9 mouse cellular contexts compared by ENCODE assay signal in the genomic region with DNA sequence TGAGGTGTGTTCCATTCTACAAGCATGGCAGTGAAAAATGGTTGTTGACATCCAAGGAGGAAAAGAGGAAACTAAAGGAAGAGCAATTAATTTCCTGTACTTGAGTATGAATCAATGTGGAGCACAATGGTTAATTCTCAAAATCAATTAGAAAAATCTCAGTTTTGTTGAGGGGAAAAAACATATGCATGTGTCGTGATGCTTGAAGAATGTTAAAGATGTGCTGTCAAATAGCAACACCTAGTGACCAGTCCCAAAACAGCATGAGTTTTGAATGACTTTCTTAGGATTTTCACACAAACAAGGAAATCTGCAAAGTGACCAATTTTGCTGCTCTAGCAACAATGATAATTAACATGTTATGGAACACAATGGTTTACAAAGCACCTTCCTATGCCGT. TPM values are rescaled to one million over a fixed set of nuclear protein-coding genes. Genes with fewer than 3 reads are reported as not detected.
A peak's percentile ranks its signal among the peaks of the same experiment; 100 is the strongest.
DNase-seq lines count a peak whose midpoint lies in the region; ATAC-seq and TF ChIP-seq lines count a peak whose summit lies in the region.
"Had no signal": no experiment of that assay in that cellular context is flagged by ENCODE, and none has a peak within 500 bp of the region (broad histone marks: within the 10 kb centered on the region; RNA-seq: fewer than 3 reads in every experiment).

No protein-coding gene starts in this region.

- peak; percentile 7 to 20 for DNase-seq in kidney, adult 8-10 months
- no peak for DNase-seq in kidney, adult 18-20 months
- peak; percentile 37 for DNase-seq in A20 (ENCODE audit: low read depth, low spot score)
- peak; percentile 58 for DNase-seq in fibroblast of lung, adult 2 months (ENCODE audit: low read depth)
- no peak for DNase-seq in stomach, postnatal 0 days (ENCODE audit: low spot score)
- no peak for DNase-seq in urinary bladder, adult 18-20 months (ENCODE audit: low spot score in 2 of 2)

- H3K4me2 ChIP-seq in stomach, postnatal 0 days (replicated peaks; ENCODE audit: low read depth) = no peak overlapping the region
- H3K4me2 ChIP-seq: embryonic facial prominence, embryonic 15.5 days; limb, embryonic 12.5 days had no signal

- no peaks in the 10 kb centered on the region for H3K27me3 ChIP-seq in stomach, postnatal 0 days (ENCODE audit: control insufficient read depth, insufficient read depth, low read length)
- H3K27me3 ChIP-seq: embryonic facial prominence, embryonic 15.5 days; limb, embryonic 12.5 days had no signal

- no peaks in the 10 kb centered on the region for H3K36me3 ChIP-seq in stomach, postnatal 0 days (ENCODE audit: control insufficient read depth, insufficient read depth, low read length)
- H3K36me3 ChIP-seq: embryonic facial prominence, embryonic 15.5 days; limb, embryonic 12.5 days had no signal

- no peak overlapping the region for H3K9ac ChIP-seq in stomach, postnatal 0 days (ENCODE audit: low read length)
- H3K9ac ChIP-seq: embryonic facial prominence, embryonic 15.5 days; limb, embryonic 12.5 days had no signal

- no peaks in the 10 kb centered on the region for H3K9me3 ChIP-seq in stomach, postnatal 0 days (ENCODE audit: control insufficient read depth, low read length)
- H3K9me3 ChIP-seq: embryonic facial prominence, embryonic 15.5 days; limb, embryonic 12.5 days had no signal

- WGBS in stomach, postnatal 0 days = 19% methylated on average over 2 of the region's 2 CpGs

- TF ChIP-seq CTCF in stomach, postnatal 0 days (IDR thresholded peaks at IDR 0.05; ENCODE audit: low read depth) = peak; percentile 90

- H3K27ac ChIP-seq in stomach, postnatal 0 days (replicated peaks) = no peak overlapping the region
- H3K27ac ChIP-seq: embryonic facial prominence, embryonic 15.5 days; limb, embryonic 12.5 days had no signal

- no peaks in the 10 kb centered on the region for H3K4me1 ChIP-seq in stomach, postnatal 0 days (replicated peaks; ENCODE audit: control insufficient read depth, insufficient read depth)
- H3K4me1 ChIP-seq: embryonic facial prominence, embryonic 15.5 days; limb, embryonic 12.5 days had no signal

- TF ChIP-seq EP300 in stomach, postnatal 0 days (optimal IDR thresholded peaks at IDR 0.05) = no peak

- ATAC-seq in CD4-positive, CD25-positive, alpha-beta regulatory T cell, adult 4 months = peak; percentile 63
- no peak for ATAC-seq in stomach, postnatal 0 days (ENCODE audit: low FRiP score, low TSS enrichment)

- no peak overlapping the region for H3K4me3 ChIP-seq in stomach, postnatal 0 days (ENCODE audit: low read depth, low read length)
- H3K4me3 ChIP-seq: embryonic facial prominence, embryonic 15.5 days; limb, embryonic 12.5 days had no signal

RNA-seq across cellular contexts. Expression of a gene that starts 16.6 kb away (rescaled TPM):
- polyA plus RNA-seq in CD4-positive, CD25-positive, alpha-beta regulatory T cell, adult 4 months (2017; shearing (Covaris generic)) = 10 to 100 TPM; 10.5 to 12.7 TPM
- polyA plus RNA-seq in stomach, postnatal 0 days (2015; fragmentation: Nextera tagmentation; extraction: Ambion mirVana) = 5.9 and 6.3 TPM in 2 replicates

RNA-seq across cellular contexts. Expression of a gene that starts 58.5 kb away (rescaled TPM):
- polyA plus RNA-seq in CD4-positive, CD25-positive, alpha-beta regulatory T cell, adult 4 months (2017; shearing (Covaris generic)) = 10 to 100 TPM; 11.0 to 14.0 TPM
- 21.1 and 22.3 TPM in 2 replicates for polyA plus RNA-seq in stomach, postnatal 0 days (2015; fragmentation: Nextera tagmentation; extraction: Ambion mirVana)

RNA-seq across cellular contexts. Expression of a gene that starts 59.2 kb away (rescaled TPM):
- polyA plus RNA-seq in CD4-positive, CD25-positive, alpha-beta regulatory T cell, adult 4 months (2017; shearing (Covaris generic)) = 10 to 100 TPM; 35.4 to 35.9 TPM
- polyA plus RNA-seq in stomach, postnatal 0 days (2015; fragmentation: Nextera tagmentation; extraction: Ambion mirVana) = 27.6 and 28.5 TPM in 2 replicates

Comparison
In these comparisons a context has a peak if more than half of its experiments do, and no peak if none do; other contexts are left out.
1. DNase-seq: peak in kidney, adult 8-10 months (2 of 2), A20 (single experiment) and fibroblast of lung, adult 2 months (single experiment); none in kidney, adult 18-20 months (single experiment), stomach, postnatal 0 days (single experiment) and urinary bladder, adult 18-20 months (0 of 2).